Mouse (Mus musculus) limb, embryonic 14.5 days (tissue): Measurements from ENCODE around the gene Bfsp1. TPM values are rescaled to one million over a fixed set of nuclear protein-coding genes. Genes with fewer than 3 reads are reported as not detected.

Source experiments
- ATAC-seq: fragments of 200-750 bp; cut with Nextera tagmentation; 2 replicates; pipeline ENCODE4 v1.8.0; 2017; ENCODE audit warnings: low read depth, moderate number of reproducible peaks, moderate TSS enrichment; ENCODE audit not compliant: low FRiP score
- DNase-seq: peaks from one replicate; pipeline ENCODE4 v3.0.0-alpha.2; 2015; ENCODE audit warnings: low spot score
- H3K27ac ChIP-seq: fragments of 300-500 bp; sonication (generic); replicated peaks from 2 replicates; pipeline ENCODE4 v1.5.1; 2014; ENCODE audit warnings: low read depth, mild to moderate bottlenecking, low read length, moderate library complexity, mixed read lengths
- H3K27me3 ChIP-seq: fragments of 300-500 bp; sonication (generic); 2 replicates; pipeline ENCODE4 v1.6.1; 2014; ENCODE audit warnings: low read length, mixed read lengths; ENCODE audit not compliant: control insufficient read depth, insufficient read depth
- H3K36me3 ChIP-seq: fragments of 300-500 bp; sonication (generic); 2 replicates; pipeline ENCODE4 v1.6.1; 2014; ENCODE audit warnings: mild to moderate bottlenecking, low read length, moderate library complexity, mixed read lengths; ENCODE audit not compliant: control insufficient read depth, insufficient read depth
- H3K4me1 ChIP-seq: fragments of 300-500 bp; sonication (generic); 2 replicates; pipeline ENCODE4 v1.6.1; 2014; ENCODE audit warnings: antibody characterized with exemption, low read length, mixed read lengths; ENCODE audit not compliant: control insufficient read depth, insufficient read depth
- H3K4me2 ChIP-seq: fragments of 300-500 bp; sonication (generic); replicated peaks from 2 replicates; pipeline ENCODE4 v1.6.1; 2014; ENCODE audit warnings: low read depth, mild to moderate bottlenecking, low read length, moderate library complexity; ENCODE audit not compliant: severe bottlenecking
- H3K4me3 ChIP-seq: fragments of 300-500 bp; sonication (generic); replicated peaks from 2 replicates; pipeline ENCODE4 v1.5.1; 2014; ENCODE audit warnings: low read length
- H3K9ac ChIP-seq: fragments of 300-500 bp; sonication (generic); 2 replicates; pipeline ENCODE4 v1.6.1; 2014; ENCODE audit warnings: mild to moderate bottlenecking, low read depth, low read length, moderate library complexity; ENCODE audit not compliant: severe bottlenecking
- H3K9me3 ChIP-seq: fragments of 300-500 bp; sonication (generic); 2 replicates; pipeline ENCODE4 v1.6.1; 2016; ENCODE audit warnings: low read length; ENCODE audit not compliant: control insufficient read depth
- POLR2A ChIP-seq: fragments of 200-500 bp; IDR thresholded peaks from 2 replicates; pipeline ENCODE4 v1.8.0; 2012; ENCODE audit warnings: inconsistent platforms, mild to moderate bottlenecking, moderate library complexity, borderline replicate concordance; ENCODE audit not compliant: insufficient read depth, insufficient read length; ENCODE audit errors: extremely low read depth
- WGBS: fragments of 180-500 bp; shearing (Covaris S2); extraction: QIAGEN DNeasy Blood & Tissue Kit; methylation state at CpG from one replicate; pipeline ENCODE4 v1.1.7; 2014; 5-methylcytosine and 5-hydroxymethylcytosine counted together
- polyA plus RNA-seq, 2 experiments: library from polyadenylated mRNA; depleted of rRNA in 1 of 2; stranded (reverse) in 1 of 2; unstranded in 1 of 2; fragments of >200 nt; fragmentation: Nextera tagmentation in 1 of 2; extraction: Ambion mirVana in 1 of 2; gene quantifications; 2 replicates each; pipeline versions ENCODE4 v1.2.1 to v1.2.3; 2012 to 2014

The Bfsp1 gene
- 1.9 and 2.2 TPM in 2 replicates for polyA plus RNA-seq (2012; rRNA removed)
- polyA plus RNA-seq (2014; fragmentation: Nextera tagmentation; extraction: Ambion mirVana) = 2.3 and 3.1 TPM in 2 replicates

- Histone ChIP-seq H3K9me3 (no peaks in the 10 kb centered on the region), H3K4me2 (peak within 1 kb of the TSS; percentile 64), H3K27ac (peak within 1 kb of the TSS; percentile 9; the same call in 1 of the 2 replicates), H3K4me3 (peak within 1 kb of the TSS; percentile 41), H3K36me3 (no peaks in the 10 kb centered on the region), H3K27me3 (no peaks in the 10 kb centered on the region), H3K4me1 (peaks cover 6% of the 10 kb centered on the region), H3K9ac (peak within 1 kb of the TSS; percentile 81)
- no peak for TF ChIP-seq POLR2A
- peak; percentile 45 for DNase-seq
- ATAC-seq = peak; percentile 85
- 9% methylated on average over 54 of the region's 86 CpGs for WGBS
These were observed at the start of gene Bfsp1 for GRCm38 (mm10) chr2:143862484-143863231. Gene Bfsp1 (minus strand): TSS chr2:143863173.

- Histone ChIP-seq H3K4me1 (peaks cover 13% of the 10 kb centered on the region), H3K9ac (no peak overlapping the region), H3K27me3 (no peaks in the 10 kb centered on the region), H3K4me2 (no peak overlapping the region), H3K36me3 (no peaks in the 10 kb centered on the region), H3K27ac (no peak overlapping the region), H3K4me3 (no peak overlapping the region), H3K9me3 (no peaks in the 10 kb centered on the region)
- DNase-seq (no peak), ATAC-seq (no peak)
- TF ChIP-seq POLR2A = no peak
- 88% methylated on average over 2 of the region's 2 CpGs for WGBS
These were observed 49.2 kb upstream of the Bfsp1 start for GRCm38 (mm10) chr2:143912199-143912598.

GRCm38 (mm10) chr2:143909230-143909629 is 46.3 kb upstream of the Bfsp1 start:
- DNase-seq (no peak), ATAC-seq (no peak)
- Histone ChIP-seq H3K27ac (no peak overlapping the region), H3K36me3 (no peaks in the 10 kb centered on the region), H3K4me3 (no peak overlapping the region), H3K4me2 (no peak overlapping the region), H3K9me3 (no peaks in the 10 kb centered on the region), H3K4me1 (peaks cover 3% of the 10 kb centered on the region; the same call in 1 of the 2 replicates), H3K9ac (no peak overlapping the region), H3K27me3 (no peaks in the 10 kb centered on the region)
- no peak for TF ChIP-seq POLR2A
- WGBS = 65% methylated on average over 2 of the region's 2 CpGs

GRCm38 (mm10) chr2:143904896-143905295 is 41.9 kb upstream of the Bfsp1 start:
- no peaks in the 10 kb centered on the region for H3K27me3 ChIP-seq
- H3K4me2 ChIP-seq = no peak overlapping the region
- no peaks in the 10 kb centered on the region for H3K4me1 ChIP-seq
- 79% methylated on average over 5 of the region's 5 CpGs for WGBS
- H3K4me3 ChIP-seq = no peak overlapping the region
- H3K9me3 ChIP-seq = no peaks in the 10 kb centered on the region
- no peak overlapping the region for H3K27ac ChIP-seq
- ATAC-seq (no peak), DNase-seq (no peak)
- TF ChIP-seq POLR2A = no peak
- no peak overlapping the region for H3K9ac ChIP-seq
- H3K36me3 ChIP-seq = no peaks in the 10 kb centered on the region

GRCm38 (mm10) chr2:143903376-143904045 is 40.5 kb upstream of the Bfsp1 start:
- no peak for TF ChIP-seq POLR2A
- WGBS = 55% methylated on average over 9 of the region's 9 CpGs
- DNase-seq = no peak
- Histone ChIP-seq H3K4me3 (no peak overlapping the region), H3K9ac (no peak overlapping the region), H3K9me3 (no peaks in the 10 kb centered on the region), H3K4me1 (no peaks in the 10 kb centered on the region), H3K27me3 (no peaks in the 10 kb centered on the region), H3K4me2 (no peak overlapping the region), H3K36me3 (no peaks in the 10 kb centered on the region), H3K27ac (peak overlapping the region; percentile 52; the same call in 1 of the 2 replicates)
- no peak for ATAC-seq
